Mouse (Mus musculus) testis, postnatal 14 days (tissue): ENCODE results near the gene Tnfrsf13c.

Experiments
- DNase-seq: peaks from one replicate; pipeline ENCODE4 v3.0.0; 2021; ENCODE audit warnings: low spot score

The Tnfrsf13c gene

DNA sequence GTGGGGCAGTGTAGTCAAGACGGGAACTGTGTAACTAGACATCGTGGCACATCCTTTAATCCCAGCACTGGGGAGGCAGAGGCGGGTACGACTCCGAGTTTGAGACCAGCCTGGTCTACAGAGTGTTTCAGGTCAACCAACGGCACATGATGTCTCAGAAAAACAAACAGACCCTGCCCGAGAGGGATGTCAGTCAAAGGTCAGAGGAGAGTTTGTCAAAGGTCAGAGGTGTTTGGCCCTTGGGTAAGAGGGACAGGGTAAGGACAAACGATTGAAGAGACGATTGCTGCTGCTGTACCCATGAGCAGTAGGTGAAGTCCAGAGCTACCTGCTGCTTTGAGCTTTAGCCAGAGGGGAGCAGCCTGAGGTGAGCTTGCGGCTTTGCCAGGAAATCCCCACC lies 40.6 kb downstream of the Tnfrsf13c start:
- DNase-seq, result no peak

DNA sequence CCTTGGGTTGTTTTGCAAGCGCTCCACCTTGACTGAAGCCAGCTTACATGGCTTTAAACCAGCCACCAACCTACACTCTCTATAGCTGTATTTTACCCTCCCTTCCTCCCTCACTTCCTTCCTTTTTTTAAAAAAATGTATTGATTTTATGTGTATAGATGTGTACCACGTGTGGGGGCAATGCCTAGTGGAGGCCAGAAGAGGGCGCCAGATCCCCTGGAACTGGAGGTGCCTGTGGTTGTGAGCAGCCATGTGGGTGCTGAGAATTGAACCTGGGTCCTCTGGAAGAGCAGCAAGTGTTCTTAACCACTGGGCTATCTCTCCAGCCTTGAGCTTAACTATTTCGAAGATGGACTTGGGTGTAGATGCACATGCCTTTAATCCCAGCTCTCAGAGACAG lies 41.9 kb downstream of the Tnfrsf13c start:
- no peak for DNase-seq

GRCm38 (mm10) chr15:82181131-82181530 lies 43.0 kb downstream of the Tnfrsf13c start:
- no peak for DNase-seq

- DNase-seq, result no peak
Measured at GRCm38 (mm10) chr15:82177743-82178290, 46.4 kb downstream of the Tnfrsf13c start.

DNA sequence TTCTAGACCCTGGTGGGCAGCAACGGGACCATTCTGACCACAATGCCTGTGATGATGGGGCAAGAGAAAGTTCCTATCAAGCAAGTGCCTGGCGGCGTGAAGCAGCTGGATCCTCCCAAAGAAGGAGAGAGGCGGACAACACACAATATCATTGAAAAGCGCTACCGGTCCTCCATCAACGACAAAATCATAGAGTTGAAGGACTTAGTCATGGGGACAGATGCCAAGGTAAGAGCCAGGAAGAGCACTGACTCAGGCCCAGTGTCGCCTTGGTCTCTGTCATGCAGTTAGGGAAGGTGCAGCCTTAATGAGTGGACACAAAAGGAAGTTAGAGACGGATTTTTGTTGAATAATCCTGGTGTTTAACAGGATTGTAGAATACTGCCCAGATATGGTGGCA lies 49.1 kb downstream of the Tnfrsf13c start:
- no peak for DNase-seq

DNA sequence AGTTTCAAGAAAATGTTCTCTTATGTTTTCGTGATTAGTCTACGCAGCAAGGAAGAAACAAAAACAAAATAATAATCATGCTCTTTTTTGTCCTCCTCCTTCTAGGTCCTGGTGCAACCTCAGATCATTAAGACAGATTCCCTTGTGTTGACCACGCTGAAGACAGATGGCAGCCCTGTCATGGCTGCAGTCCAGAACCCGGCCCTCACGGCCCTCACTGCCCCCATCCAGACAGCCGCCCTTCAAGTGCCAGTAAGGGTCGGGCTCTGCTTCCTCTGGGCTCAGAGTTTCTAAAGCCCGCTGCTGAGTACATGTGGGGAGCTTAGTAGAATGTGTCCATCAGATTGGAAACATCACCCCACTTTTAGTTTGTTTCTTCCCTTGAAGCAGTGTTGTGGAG lies 51.5 kb downstream of the Tnfrsf13c start:
- no peak for DNase-seq
